Mouse (Mus musculus) T-helper 1 cell (primary cell): ENCODE data around the gene Mylk2.

Experiments used
- in situ Hi-C: fragments of 300-600 bp; cut with MboI, MseI; formaldehyde crosslinking; loops from one replicate; pipeline ENCODE4 v1.15.1; 2025; ENCODE audit warnings: high pct_unique_total_duplicates

The Mylk2 gene

GRCm38 (mm10) chr2:152913471-152913870 is 2.3 kb downstream of the Mylk2 start:
- in situ Hi-C loops = no loop called here

- in situ Hi-C loops = loop anchor here (5.0 kb wide), 2 partner anchors 108 to 228 kb away; no protein-coding TSS in a partner anchor
Measured at GRCm38 (mm10) chr2:152914310-152915120, 3.4 kb downstream of the Mylk2 start.

GRCm38 (mm10) chr2:152915453-152915852 is 4.3 kb downstream of the Mylk2 start:
- in situ Hi-C loops = loop anchor here (5.0 kb wide), 2 partner anchors 107 to 227 kb away; no protein-coding TSS in a partner anchor

GRCm38 (mm10) chr2:152916111-152916510 is 5.0 kb downstream of the Mylk2 start:
- in situ Hi-C loops = loop anchor here (5.0 kb wide), 2 partner anchors 106 to 226 kb away; no protein-coding TSS in a partner anchor

- in situ Hi-C loops = loop anchor here (5.0 kb wide), 2 partner anchors 105 to 225 kb away; no protein-coding TSS in a partner anchor
Measured at GRCm38 (mm10) chr2:152917671-152918070, 6.5 kb downstream of the Mylk2 start.

- in situ Hi-C loops = no loop called here
Measured at GRCm38 (mm10) chr2:152922376-152922775, 11.2 kb downstream of the Mylk2 start.

GRCm38 (mm10) chr2:152923621-152924020 is 12.5 kb downstream of the Mylk2 start:
- in situ Hi-C loops = no loop called here

- in situ Hi-C loops = no loop called here
Measured at GRCm38 (mm10) chr2:152924128-152924527, 13.0 kb downstream of the Mylk2 start.

- in situ Hi-C loops = no loop called here
Measured at GRCm38 (mm10) chr2:152924543-152924942, 13.4 kb downstream of the Mylk2 start.

- in situ Hi-C loops = no loop called here
Measured at GRCm38 (mm10) chr2:152925189-152925872, 14.2 kb downstream of the Mylk2 start.

- in situ Hi-C loops = no loop called here
Measured at GRCm38 (mm10) chr2:152926896-152927295, 15.7 kb downstream of the Mylk2 start.

- in situ Hi-C loops = no loop called here
Measured at GRCm38 (mm10) chr2:152927371-152927770, 16.2 kb downstream of the Mylk2 start.

GRCm38 (mm10) chr2:152928219-152928987 is 17.3 kb downstream of the Mylk2 start:
- in situ Hi-C loops = no loop called here

GRCm38 (mm10) chr2:152928988-152929370 is 17.8 kb downstream of the Mylk2 start:
- in situ Hi-C loops = no loop called here

GRCm38 (mm10) chr2:152930276-152930675 is 19.1 kb downstream of the Mylk2 start:
- in situ Hi-C loops = no loop called here

GRCm38 (mm10) chr2:152931456-152932160 is 20.5 kb downstream of the Mylk2 start:
- in situ Hi-C loops = no loop called here

GRCm38 (mm10) chr2:152933048-152933447 is 21.9 kb downstream of the Mylk2 start, which contains the start of gene Foxs1:
TSS of gene Foxs1 (minus strand) at chr2:152933208.
- in situ Hi-C loops = no loop called here

- in situ Hi-C loops = no loop called here
Measured at GRCm38 (mm10) chr2:152933614-152934013, 22.5 kb downstream of the Mylk2 start.

- in situ Hi-C loops = no loop called here
Measured at GRCm38 (mm10) chr2:152939846-152940245, 28.7 kb downstream of the Mylk2 start.

- in situ Hi-C loops = no loop called here
Measured at GRCm38 (mm10) chr2:152941106-152941505, 30.0 kb downstream of the Mylk2 start.

GRCm38 (mm10) chr2:152941776-152942175 is 30.6 kb downstream of the Mylk2 start:
- in situ Hi-C loops = no loop called here
